Mouse (Mus musculus): Measurements from ENCODE around the gene Spata9. TPM values are rescaled to one million over a fixed set of nuclear protein-coding genes. Genes with fewer than 3 reads are reported as not detected.
"Not testable (repeated sequence)": the region's sequence is repeated elsewhere in the genome, so short reads cannot be mapped to it uniquely, and the experiment has no call there.

The Spata9 gene
- 0.55 and 0.73 TPM in 2 replicates for polyA plus RNA-seq (2014; fragmentation: Nextera tagmentation; extraction: Ambion mirVana)

DNA sequence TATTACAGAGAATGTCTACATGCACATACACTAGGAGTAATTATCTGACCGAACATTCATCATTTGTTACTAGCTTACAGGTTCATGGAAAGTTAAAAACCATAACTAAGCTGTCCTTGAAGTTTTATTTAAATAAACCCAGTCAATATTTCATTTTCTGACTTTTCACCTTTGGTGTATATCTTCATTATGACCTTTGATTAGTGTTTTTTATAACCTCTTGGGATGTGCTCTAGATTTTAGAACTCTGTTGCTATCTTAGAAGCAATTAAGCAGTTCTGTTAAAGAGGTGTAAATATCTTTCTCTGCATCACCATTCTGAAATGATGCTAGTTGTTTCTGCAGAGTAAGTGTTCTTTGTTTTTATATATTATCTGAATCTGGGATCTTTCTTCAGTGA lies at the start of gene Spata9:
Gene Spata9 (plus strand): TSS at position 301 of the 400 bp plus-strand sequence.
- no peak within 1 kb of the TSS for H3K27ac ChIP-seq (ENCODE audit: low read length)
- ATAC-seq (ENCODE audit: insufficient number of reproducible peaks, insufficient read depth, low FRiP score, low read depth), result no peak
- no peak within 1 kb of the TSS for H3K4me2 ChIP-seq (replicated peaks; ENCODE audit: low read depth, low read length)
- no peaks in the 10 kb centered on the region for H3K9me3 ChIP-seq (ENCODE audit: control insufficient read depth, low read depth, low read length)
- H3K27me3 ChIP-seq (ENCODE audit: control insufficient read depth, insufficient read depth, low read length), result no peaks in the 10 kb centered on the region
- no peak within 1 kb of the TSS for H3K4me3 ChIP-seq (ENCODE audit: low read depth, low read length)
- H3K36me3 ChIP-seq (ENCODE audit: control insufficient read depth, insufficient read depth, low read length), result no peaks in the 10 kb centered on the region
- H3K4me1 ChIP-seq (ENCODE audit: control insufficient read depth, insufficient read depth, low read length), result no peaks in the 10 kb centered on the region
- WGBS, result 70% methylated on average over 1 of the region's 1 CpGs
- no peak within 1 kb of the TSS for H3K9ac ChIP-seq (replicated peaks; ENCODE audit: low read depth, low read length)

- Histone ChIP-seq H3K27ac (ENCODE audit: low read length) (no peak overlapping the region), H3K4me1 (ENCODE audit: control insufficient read depth, insufficient read depth, low read length) (0 out of 2 replicates have a peak, but pooled peaks cover 8% of the 10 kb centered on the region), H3K27me3 (ENCODE audit: control insufficient read depth, insufficient read depth, low read length) (no peaks in the 10 kb centered on the region), H3K36me3 (ENCODE audit: control insufficient read depth, insufficient read depth, low read length) (peaks cover 12% of the 10 kb centered on the region), H3K4me2 (replicated peaks; ENCODE audit: low read depth, low read length) (no peak overlapping the region), H3K9ac (replicated peaks; ENCODE audit: low read depth, low read length) (no peak overlapping the region), H3K9me3 (ENCODE audit: control insufficient read depth, low read depth, low read length) (no peaks in the 10 kb centered on the region), H3K4me3 (ENCODE audit: low read depth, low read length) (no peak overlapping the region)
- no peak for ATAC-seq (ENCODE audit: insufficient number of reproducible peaks, insufficient read depth, low FRiP score, low read depth)
Measured at GRCm38 (mm10) chr13:75927951-75928350, 39.0 kb upstream of the Spata9 start.

DNA sequence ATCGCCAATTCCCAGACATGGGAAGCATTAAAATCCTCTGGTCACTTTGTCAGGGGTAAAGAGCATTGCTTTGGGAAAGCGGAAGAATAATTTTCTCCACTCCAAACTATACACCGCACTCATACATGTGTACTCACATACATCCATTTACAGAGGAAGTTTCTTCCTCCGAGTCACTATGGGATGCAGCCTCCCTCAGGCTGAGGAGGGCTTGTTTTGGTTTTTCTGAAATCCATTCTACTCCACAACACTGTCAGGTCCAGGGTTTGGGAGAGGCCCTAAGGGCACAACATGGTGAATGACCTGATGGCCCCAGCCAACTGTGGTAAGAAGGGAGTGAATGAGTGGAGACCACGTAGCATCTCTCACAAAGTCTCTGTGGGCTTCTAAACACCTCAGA lies 37.9 kb upstream of the Spata9 start:
- H3K4me2 ChIP-seq (replicated peaks; ENCODE audit: low read depth, low read length); H3K27ac ChIP-seq (ENCODE audit: low read length); H3K9me3 ChIP-seq (ENCODE audit: control insufficient read depth, low read depth, low read length); H3K27me3 ChIP-seq (ENCODE audit: control insufficient read depth, insufficient read depth, low read length); H3K9ac ChIP-seq (replicated peaks; ENCODE audit: low read depth, low read length); H3K4me1 ChIP-seq (ENCODE audit: control insufficient read depth, insufficient read depth, low read length); ATAC-seq (ENCODE audit: insufficient number of reproducible peaks, insufficient read depth, low FRiP score, low read depth); H3K4me3 ChIP-seq (ENCODE audit: low read depth, low read length): not testable (repeated sequence)
- WGBS, result 91% methylated on average over 5 of the region's 5 CpGs
- H3K36me3 ChIP-seq (ENCODE audit: control insufficient read depth, insufficient read depth, low read length), result peaks cover 12% of the 10 kb centered on the region

GRCm38 (mm10) chr13:75930023-75930422 lies 36.9 kb upstream of the Spata9 start:
- no peak overlapping the region for H3K4me2 ChIP-seq (replicated peaks; ENCODE audit: low read depth, low read length)
- no peaks in the 10 kb centered on the region for H3K27me3 ChIP-seq (ENCODE audit: control insufficient read depth, insufficient read depth, low read length)
- H3K9ac ChIP-seq (replicated peaks; ENCODE audit: low read depth, low read length), result no peak overlapping the region
- H3K36me3 ChIP-seq (ENCODE audit: control insufficient read depth, insufficient read depth, low read length), result peaks cover 12% of the 10 kb centered on the region
- H3K9me3 ChIP-seq (ENCODE audit: control insufficient read depth, low read depth, low read length), result no peaks in the 10 kb centered on the region
- no peak for ATAC-seq (ENCODE audit: insufficient number of reproducible peaks, insufficient read depth, low FRiP score, low read depth)
- H3K4me1 ChIP-seq (ENCODE audit: control insufficient read depth, insufficient read depth, low read length), result 0 out of 2 replicates have a peak, but pooled peaks cover 8% of the 10 kb centered on the region
- H3K4me3 ChIP-seq (ENCODE audit: low read depth, low read length), result no peak overlapping the region
- WGBS, result 94% methylated on average over 20 of the region's 20 CpGs
- H3K27ac ChIP-seq (ENCODE audit: low read length), result no peak overlapping the region

GRCm38 (mm10) chr13:75930660-75931059 lies 36.3 kb upstream of the Spata9 start:
- no peak for ATAC-seq (ENCODE audit: insufficient number of reproducible peaks, insufficient read depth, low FRiP score, low read depth)
- 61% methylated on average over 2 of the region's 2 CpGs for WGBS
- Histone ChIP-seq H3K4me2 (replicated peaks; ENCODE audit: low read depth, low read length) (no peak overlapping the region), H3K36me3 (ENCODE audit: control insufficient read depth, insufficient read depth, low read length) (peaks cover 12% of the 10 kb centered on the region), H3K4me1 (ENCODE audit: control insufficient read depth, insufficient read depth, low read length) (0 out of 2 replicates have a peak, but pooled peaks cover 8% of the 10 kb centered on the region), H3K27ac (ENCODE audit: low read length) (no peak overlapping the region; the same call in 1 of the 2 replicates), H3K27me3 (ENCODE audit: control insufficient read depth, insufficient read depth, low read length) (no peaks in the 10 kb centered on the region), H3K9me3 (ENCODE audit: control insufficient read depth, low read depth, low read length) (no peaks in the 10 kb centered on the region), H3K9ac (replicated peaks; ENCODE audit: low read depth, low read length) (no peak overlapping the region), H3K4me3 (ENCODE audit: low read depth, low read length) (no peak overlapping the region)

DNA sequence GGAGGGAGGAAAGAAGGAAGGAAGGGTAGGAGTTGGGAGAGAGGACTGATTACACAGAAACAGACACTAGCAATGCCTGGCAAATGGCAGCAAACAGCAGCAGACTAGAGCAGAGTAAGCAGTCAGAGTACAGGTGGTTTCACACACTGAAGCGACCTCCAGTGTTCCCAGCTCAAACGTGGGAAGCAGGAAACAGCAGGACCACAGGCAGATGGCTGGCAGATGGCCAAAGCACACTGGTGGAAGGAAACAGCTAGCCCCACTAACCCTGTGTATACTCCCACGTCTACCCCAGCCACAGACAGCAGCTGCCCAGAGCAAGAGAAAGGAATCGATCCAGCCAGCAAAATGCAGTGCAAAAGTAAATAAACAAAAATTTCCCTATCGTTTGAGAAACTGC lies 35.9 kb upstream of the Spata9 start:
- WGBS, result 11% methylated on average over 5 of the region's 5 CpGs
- no peak overlapping the region; the same call in 1 of the 2 replicates for H3K27ac ChIP-seq (ENCODE audit: low read length)

GRCm38 (mm10) chr13:75933287-75933686 lies 33.7 kb upstream of the Spata9 start:
- H3K9ac ChIP-seq (replicated peaks; ENCODE audit: low read depth, low read length), result no peak overlapping the region
- H3K9me3 ChIP-seq (ENCODE audit: control insufficient read depth, low read depth, low read length), result no peaks in the 10 kb centered on the region
- ATAC-seq (ENCODE audit: insufficient number of reproducible peaks, insufficient read depth, low FRiP score, low read depth), result no peak
- H3K36me3 ChIP-seq (ENCODE audit: control insufficient read depth, insufficient read depth, low read length), result peaks cover 20% of the 10 kb centered on the region
- 0 out of 2 replicates have a peak, but pooled peaks cover 8% of the 10 kb centered on the region for H3K4me1 ChIP-seq (ENCODE audit: control insufficient read depth, insufficient read depth, low read length)
- H3K4me2 ChIP-seq (replicated peaks; ENCODE audit: low read depth, low read length), result no peak overlapping the region
- no peak overlapping the region for H3K4me3 ChIP-seq (ENCODE audit: low read depth, low read length)
- 93% methylated on average over 1 of the region's 1 CpGs for WGBS
- no peaks in the 10 kb centered on the region for H3K27me3 ChIP-seq (ENCODE audit: control insufficient read depth, insufficient read depth, low read length)
- no peak overlapping the region for H3K27ac ChIP-seq (ENCODE audit: low read length)

More for the DNA sequence above, 35.9 kb upstream of the Spata9 start:
- peak; percentile 92; the same call in 1 of the 2 replicates for ATAC-seq (ENCODE audit: insufficient number of reproducible peaks, insufficient read depth, low FRiP score, low read depth)
- peaks cover 12% of the 10 kb centered on the region for H3K36me3 ChIP-seq (ENCODE audit: control insufficient read depth, insufficient read depth, low read length)
- H3K9ac ChIP-seq (replicated peaks; ENCODE audit: low read depth, low read length), result no peak overlapping the region
- H3K4me1 ChIP-seq (ENCODE audit: control insufficient read depth, insufficient read depth, low read length), result 0 out of 2 replicates have a peak, but pooled peaks cover 8% of the 10 kb centered on the region
- H3K4me2 ChIP-seq (replicated peaks; ENCODE audit: low read depth, low read length), result no peak overlapping the region
- no peak overlapping the region for H3K4me3 ChIP-seq (ENCODE audit: low read depth, low read length)
- H3K27me3 ChIP-seq (ENCODE audit: control insufficient read depth, insufficient read depth, low read length), result no peaks in the 10 kb centered on the region
- H3K9me3 ChIP-seq (ENCODE audit: control insufficient read depth, low read depth, low read length), result no peaks in the 10 kb centered on the region

DNA sequence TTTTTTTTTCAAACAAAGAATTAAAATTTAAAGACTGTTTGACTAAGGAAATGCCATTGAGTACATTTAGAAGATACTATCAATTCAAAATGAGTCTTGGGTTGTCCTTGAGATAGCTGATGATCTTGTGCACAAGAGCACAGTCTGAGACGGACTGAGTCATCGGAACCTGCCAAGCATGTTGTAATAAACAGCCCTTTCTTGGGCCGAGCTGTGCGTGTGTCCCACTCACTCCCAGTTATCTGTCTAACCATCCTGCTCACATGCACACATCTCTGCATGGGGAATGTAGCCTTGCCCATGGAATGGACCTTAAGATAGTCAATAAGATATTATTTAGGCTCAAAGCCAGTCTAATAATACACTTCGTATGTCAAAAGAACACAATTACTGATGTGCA lies 28.1 kb upstream of the Spata9 start:
- no peaks in the 10 kb centered on the region for H3K9me3 ChIP-seq (ENCODE audit: control insufficient read depth, low read depth, low read length)
- no peak overlapping the region for H3K9ac ChIP-seq (replicated peaks; ENCODE audit: low read depth, low read length)
- peaks cover 12% of the 10 kb centered on the region for H3K4me1 ChIP-seq (ENCODE audit: control insufficient read depth, insufficient read depth, low read length)
- no peaks in the 10 kb centered on the region for H3K27me3 ChIP-seq (ENCODE audit: control insufficient read depth, insufficient read depth, low read length)
- no peak overlapping the region for H3K4me3 ChIP-seq (ENCODE audit: low read depth, low read length)
- no peak overlapping the region for H3K4me2 ChIP-seq (replicated peaks; ENCODE audit: low read depth, low read length)
- no peak for ATAC-seq (ENCODE audit: insufficient number of reproducible peaks, insufficient read depth, low FRiP score, low read depth)
- WGBS, result 93% methylated on average over 5 of the region's 5 CpGs
- H3K27ac ChIP-seq (ENCODE audit: low read length), result no peak overlapping the region
- peaks cover 10% of the 10 kb centered on the region for H3K36me3 ChIP-seq (ENCODE audit: control insufficient read depth, insufficient read depth, low read length)

Data from stomach, embryonic 14.5 days (tissue).